Mouse (Mus musculus): Measurements from ENCODE around the gene Sowahd. TPM values are rescaled to one million over a fixed set of nuclear protein-coding genes. Genes with fewer than 3 reads are reported as not detected.
"Not testable (repeated sequence)": the region's sequence is repeated elsewhere in the genome, so short reads cannot be mapped to it uniquely, and the experiment has no call there.

Sowahd gene
- polyA plus RNA-seq, 1 experiment from 2014 or later = not detected

GRCm38 (mm10) chrX:37074262-37074892 lies 25.7 kb downstream of the Sowahd start:
- no peak for ATAC-seq
- H3K4me3 ChIP-seq (ENCODE audit: low read depth, low read length) = no peak overlapping the region
- no peaks in the 10 kb centered on the region for H3K27me3 ChIP-seq (replicated peaks; ENCODE audit: control insufficient read depth, insufficient read depth, low read length)
- no peaks in the 10 kb centered on the region for H3K4me1 ChIP-seq (replicated peaks; ENCODE audit: control insufficient read depth, insufficient read depth, low read length)
- no peak overlapping the region for H3K9ac ChIP-seq (ENCODE audit: low read depth, low read length)
- no peak overlapping the region for H3K27ac ChIP-seq (ENCODE audit: low read depth, low read length)
- H3K4me2 ChIP-seq (replicated peaks; ENCODE audit: low read depth) = no peak overlapping the region
- TF ChIP-seq CTCF (IDR thresholded peaks at IDR 0.05; ENCODE audit: low read depth) = peak; percentile 80
- H3K9me3 ChIP-seq (ENCODE audit: control insufficient read depth) = no peaks in the 10 kb centered on the region
- 42% methylated on average over 9 of the region's 9 CpGs for WGBS
- H3K36me3 ChIP-seq (ENCODE audit: control insufficient read depth, insufficient read depth) = no peaks in the 10 kb centered on the region

DNA sequence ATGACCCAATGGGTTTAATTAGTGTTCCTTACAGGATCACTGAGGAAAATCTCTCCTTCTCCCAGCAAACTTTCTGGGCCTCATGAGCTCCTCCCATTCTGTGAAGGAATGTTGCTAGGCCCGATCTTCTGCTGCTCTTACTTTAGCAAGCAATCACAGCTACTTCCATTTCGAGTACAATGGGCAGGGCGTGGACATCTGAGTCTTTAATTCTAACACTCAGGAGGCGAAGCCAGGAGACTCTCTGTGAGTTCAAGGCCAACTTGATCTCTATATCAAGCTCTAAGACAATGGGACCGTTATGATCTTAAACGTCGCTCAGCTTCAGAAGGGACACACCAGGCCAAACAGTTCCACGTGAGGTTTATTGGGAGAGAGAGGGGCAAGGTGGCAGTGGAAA lies 28.0 kb downstream of the Sowahd start:
- TF ChIP-seq CTCF (IDR thresholded peaks at IDR 0.05; ENCODE audit: low read depth) = no peak
- H3K36me3 ChIP-seq (ENCODE audit: control insufficient read depth, insufficient read depth) = no peaks in the 10 kb centered on the region
- H3K9ac ChIP-seq (ENCODE audit: low read depth, low read length) = no peak overlapping the region
- ATAC-seq = no peak
- H3K4me2 ChIP-seq (replicated peaks; ENCODE audit: low read depth) = no peak overlapping the region
- no peaks in the 10 kb centered on the region for H3K4me1 ChIP-seq (replicated peaks; ENCODE audit: control insufficient read depth, insufficient read depth, low read length)
- 54% methylated on average over 8 of the region's 8 CpGs for WGBS
- no peak overlapping the region for H3K4me3 ChIP-seq (ENCODE audit: low read depth, low read length)
- H3K9me3 ChIP-seq (ENCODE audit: control insufficient read depth) = no peaks in the 10 kb centered on the region
- no peaks in the 10 kb centered on the region for H3K27me3 ChIP-seq (replicated peaks; ENCODE audit: control insufficient read depth, insufficient read depth, low read length)
- H3K27ac ChIP-seq (ENCODE audit: low read depth, low read length) = no peak overlapping the region

DNA sequence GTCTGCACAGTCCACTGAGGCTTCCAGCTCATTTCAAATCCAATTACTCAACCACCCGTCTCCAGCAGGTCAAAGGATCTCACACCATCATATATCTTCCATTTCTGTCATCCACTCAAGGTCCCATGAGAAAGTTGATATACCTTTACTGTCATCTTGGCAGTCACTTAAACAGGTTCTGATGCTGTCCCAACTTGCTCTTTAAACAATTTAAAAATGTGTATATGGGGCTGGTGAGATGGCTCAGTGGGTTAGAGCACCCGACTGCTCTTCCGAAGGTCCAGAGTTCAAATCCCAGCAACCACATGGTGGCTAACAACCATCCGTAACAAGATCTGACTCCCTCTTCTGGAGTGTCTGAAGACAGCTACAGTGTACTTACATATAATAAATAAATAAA lies 31.7 kb downstream of the Sowahd start:
- H3K9me3 ChIP-seq (ENCODE audit: control insufficient read depth); H3K9ac ChIP-seq (ENCODE audit: low read depth, low read length); H3K27ac ChIP-seq (ENCODE audit: low read depth, low read length); ATAC-seq; H3K27me3 ChIP-seq (replicated peaks; ENCODE audit: control insufficient read depth, insufficient read depth, low read length); H3K36me3 ChIP-seq (ENCODE audit: control insufficient read depth, insufficient read depth); H3K4me1 ChIP-seq (replicated peaks; ENCODE audit: control insufficient read depth, insufficient read depth, low read length); H3K4me2 ChIP-seq (replicated peaks; ENCODE audit: low read depth); H3K4me3 ChIP-seq (ENCODE audit: low read depth, low read length): not testable (repeated sequence)
- 61% methylated on average over 3 of the region's 4 CpGs for WGBS

- H3K4me3 ChIP-seq (ENCODE audit: low read depth, low read length) = no peak overlapping the region
- no peaks in the 10 kb centered on the region for H3K27me3 ChIP-seq (replicated peaks; ENCODE audit: control insufficient read depth, insufficient read depth, low read length)
- H3K27ac ChIP-seq (ENCODE audit: low read depth, low read length) = no peak overlapping the region
- no peak for TF ChIP-seq CTCF (IDR thresholded peaks at IDR 0.05; ENCODE audit: low read depth)
- WGBS = 60% methylated on average over 6 of the region's 6 CpGs
- H3K9ac ChIP-seq (ENCODE audit: low read depth, low read length) = no peak overlapping the region
- no peaks in the 10 kb centered on the region for H3K9me3 ChIP-seq (ENCODE audit: control insufficient read depth)
- H3K36me3 ChIP-seq (ENCODE audit: control insufficient read depth, insufficient read depth) = no peaks in the 10 kb centered on the region
- no peak overlapping the region for H3K4me2 ChIP-seq (replicated peaks; ENCODE audit: low read depth)
- no peaks in the 10 kb centered on the region for H3K4me1 ChIP-seq (replicated peaks; ENCODE audit: control insufficient read depth, insufficient read depth, low read length)
- no peak for ATAC-seq
These were observed 32.5 kb downstream of the Sowahd start for GRCm38 (mm10) chrX:37081194-37081593.

DNA sequence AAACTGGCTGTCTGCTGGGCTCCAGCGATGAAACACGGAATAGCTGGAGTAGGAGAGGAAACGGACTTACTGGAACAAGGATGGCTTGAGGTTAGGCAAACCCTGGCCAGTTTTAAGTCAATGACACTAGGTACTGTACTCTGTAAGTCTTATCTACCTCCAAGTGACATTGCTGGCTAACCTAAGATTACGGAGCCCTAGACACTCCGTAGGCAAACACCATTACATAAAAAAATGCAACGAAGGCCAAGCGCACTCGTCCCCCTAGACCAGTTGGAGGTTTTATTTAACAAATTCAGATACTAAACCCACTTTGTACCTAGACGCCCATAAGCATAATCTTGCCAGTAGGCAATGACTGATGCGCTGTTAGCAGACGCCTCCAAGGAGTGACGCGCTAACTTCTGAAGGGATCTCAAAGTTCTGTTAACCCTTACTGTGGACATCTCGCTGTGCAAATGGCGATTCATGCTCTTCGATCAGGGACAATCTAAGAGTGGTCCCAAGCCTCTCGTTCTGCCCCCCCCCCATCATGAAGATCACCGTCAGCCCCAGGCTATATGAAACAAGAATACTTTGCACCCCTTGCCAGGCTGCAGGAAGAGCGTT lies 35.8 kb downstream of the Sowahd start:
- Histone ChIP-seq H3K27me3 (replicated peaks; ENCODE audit: control insufficient read depth, insufficient read depth, low read length) (no peaks in the 10 kb centered on the region), H3K4me3 (ENCODE audit: low read depth, low read length) (peak overlapping the region; percentile 53), H3K9me3 (ENCODE audit: control insufficient read depth) (no peaks in the 10 kb centered on the region), H3K9ac (ENCODE audit: low read depth, low read length) (peak overlapping the region; percentile 38), H3K27ac (ENCODE audit: low read depth, low read length) (peak overlapping the region; percentile 55; the same call in 1 of the 2 replicates), H3K4me1 (replicated peaks; ENCODE audit: control insufficient read depth, insufficient read depth, low read length) (no peaks in the 10 kb centered on the region), H3K4me2 (replicated peaks; ENCODE audit: low read depth) (peak overlapping the region; percentile 61), H3K36me3 (ENCODE audit: control insufficient read depth, insufficient read depth) (no peaks in the 10 kb centered on the region)
- 17% methylated on average over 19 of the region's 19 CpGs for WGBS
- ATAC-seq = peak; percentile 35; the same call in 1 of the 2 replicates
- TF ChIP-seq CTCF (IDR thresholded peaks at IDR 0.05; ENCODE audit: low read depth) = no peak

DNA sequence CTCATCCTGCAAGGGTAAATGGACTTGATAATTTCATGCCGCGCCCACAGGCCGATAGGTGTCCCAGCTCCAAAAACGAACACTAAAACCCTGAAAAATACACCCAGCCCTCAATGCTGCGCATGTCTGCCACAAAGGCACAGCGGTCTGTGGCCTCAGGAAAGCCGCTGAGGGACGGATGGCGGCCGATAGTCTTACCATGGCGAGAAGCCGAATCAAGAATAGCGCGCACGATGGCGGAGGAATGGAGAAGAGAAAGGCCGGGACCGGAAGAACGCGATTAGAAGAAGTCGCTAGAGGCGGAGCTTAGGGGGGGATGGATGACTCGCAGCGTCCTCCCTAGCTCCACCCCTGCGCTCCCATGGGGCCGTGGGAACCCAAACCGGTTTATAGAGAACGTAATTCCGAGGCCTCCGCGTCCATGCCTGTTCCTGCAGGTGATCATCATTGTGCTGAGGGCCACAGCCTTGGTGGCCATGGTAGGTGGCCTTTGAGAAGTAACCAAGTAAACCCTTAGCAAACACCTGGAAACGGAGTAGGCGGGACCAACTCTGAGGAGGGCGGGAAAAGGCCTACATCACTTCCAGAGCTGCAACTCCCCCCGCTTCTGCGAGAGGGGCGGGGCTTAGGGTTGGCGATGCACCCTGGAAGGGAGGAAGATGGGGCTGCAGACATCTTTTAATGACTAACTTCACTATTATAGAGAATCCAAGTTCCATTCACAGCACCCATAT lies 36.4 kb downstream of the Sowahd start, which contains the start of gene Rpl39:
TSS of gene Rpl39 (minus strand) at position 476 of the 734 bp plus-strand sequence.
- Histone ChIP-seq H3K27ac (ENCODE audit: low read depth, low read length) (peak within 1 kb of the TSS; percentile 55; the same call in 1 of the 2 replicates), H3K36me3 (ENCODE audit: control insufficient read depth, insufficient read depth) (no peaks in the 10 kb centered on the region), H3K27me3 (replicated peaks; ENCODE audit: control insufficient read depth, insufficient read depth, low read length) (no peaks in the 10 kb centered on the region), H3K4me1 (replicated peaks; ENCODE audit: control insufficient read depth, insufficient read depth, low read length) (no peaks in the 10 kb centered on the region), H3K9me3 (ENCODE audit: control insufficient read depth) (no peaks in the 10 kb centered on the region), H3K4me2 (replicated peaks; ENCODE audit: low read depth) (peak within 1 kb of the TSS; percentile 61), H3K9ac (ENCODE audit: low read depth, low read length) (peak within 1 kb of the TSS; percentile 38), H3K4me3 (ENCODE audit: low read depth, low read length) (peak within 1 kb of the TSS; percentile 53)
- peak; percentile 95 for ATAC-seq
- TF ChIP-seq CTCF (IDR thresholded peaks at IDR 0.05; ENCODE audit: low read depth) = peak; percentile 27; the same call in 1 of the 2 replicates
- 18% methylated on average over 38 of the region's 38 CpGs for WGBS

All from intestine, postnatal 0 days (tissue).